Mouse (Mus musculus) neutrophil, adult 65 days (primary cell): ENCODE results near the gene Dus4l. TPM values are rescaled to one million over a fixed set of nuclear protein-coding genes. Genes with fewer than 3 reads are reported as not detected.

Experiments used
- total RNA-seq: library from RNA; stranded (reverse); gene quantifications from 2 replicates; pipeline ENCODE4 v1.2.4, GENCODE M21; 2023

Dus4l gene
- total RNA-seq = 0.73 and 1.4 TPM in 2 replicates

DNA sequence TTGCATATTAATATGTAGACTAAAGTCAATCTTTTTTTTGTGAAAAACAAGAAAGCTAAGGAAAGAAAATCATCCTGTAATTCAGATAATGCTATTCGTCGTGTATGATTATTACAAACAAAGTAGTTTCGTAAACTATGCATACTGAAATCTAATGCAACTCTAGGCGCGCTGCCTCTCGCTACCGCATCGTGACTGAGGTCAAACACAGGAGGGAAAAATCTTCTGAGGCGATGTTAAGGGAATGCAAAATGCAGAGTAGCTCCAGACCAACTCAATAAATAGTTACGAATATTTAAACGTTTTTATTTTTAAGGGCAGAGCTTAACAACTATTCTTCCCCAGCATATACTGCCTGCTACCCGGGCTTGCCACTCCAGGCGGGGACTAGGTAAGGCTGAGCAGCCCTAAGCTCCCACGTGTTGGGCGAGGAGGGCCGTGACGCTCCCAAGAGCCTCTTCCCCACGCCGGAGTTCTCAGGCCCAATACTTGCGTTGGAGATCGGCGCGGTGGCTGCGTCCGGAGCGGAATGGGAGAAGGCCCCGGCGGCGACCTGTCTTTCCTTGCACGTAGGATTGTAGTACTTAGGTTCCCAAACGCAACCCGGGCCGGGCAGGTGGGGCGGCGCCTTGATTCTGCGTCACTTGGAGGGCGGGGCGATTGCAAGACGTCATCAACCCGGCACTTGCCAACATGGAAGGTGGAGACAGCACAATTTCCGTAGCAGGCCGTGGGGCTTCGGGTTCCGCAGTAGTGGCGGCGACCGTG lies at the start of gene Dus4l, which contains the start of gene Cog5:
Gene Dus4l, minus strand, starts transcription at position 630 of the 768 bp plus-strand sequence.
Gene Cog5, plus strand, starts transcription at position 673 of the 768 bp plus-strand sequence.

GRCm38 (mm10) chr12:31634343-31635239 lies 20.0 kb downstream of the Dus4l start, which contains the start of gene Bcap29:
Bcap29 (minus strand) TSS chr12:31634658.

Other genes starting within 250 kb of the Dus4l start
- 26.4 and 28.9 TPM in 2 replicates for gene Cbll1, start 155.2 kb downstream of the Dus4l start, total RNA-seq
- not detected in 2 replicates for gene Slc26a4, start 94.9 kb downstream of the Dus4l start, total RNA-seq
- 7.9 and 10.1 TPM in 2 replicates for gene Bcap29, start 20.2 kb downstream of the Dus4l start, total RNA-seq
- gene Cog5, start within 50 bp of the Dus4l start, total RNA-seq = 23.2 and 24.2 TPM in 2 replicates
- not detected in 2 replicates for gene Gpr22, start 59.1 kb upstream of the Dus4l start, total RNA-seq